Mouse (Mus musculus): Measurements from ENCODE around the gene Cacna1e. TPM values are rescaled to one million over a fixed set of nuclear protein-coding genes. Genes with fewer than 3 reads are reported as not detected.

Gene Cacna1e
- total and polyA plus RNA-seq, 3 experiments = not detected

- Histone ChIP-seq H3K4me3 (ENCODE audit: control insufficient read depth in 1 of 2, insufficient read depth in 1 of 2, low read depth in 2 of 2, low read length in 2 of 2) (no peak overlapping the region), H3K9me3 (replicated peaks; ENCODE audit: insufficient read depth, low read length) (no peaks in the 10 kb centered on the region), H3K4me1 (ENCODE audit: control insufficient read depth in 1 of 2, insufficient read depth in 2 of 2, low read length in 2 of 2) (no peaks in the 10 kb centered on the region; a peak in 1 of 4 replicates), H3K27ac (ENCODE audit: control insufficient read depth, low read depth, low read length) (no peak overlapping the region), H3K27me3 (ENCODE audit: control insufficient read depth in 1 of 2, insufficient read depth in 2 of 2, low read length in 2 of 2) (no peaks in the 10 kb centered on the region), H3K9ac (ENCODE audit: control insufficient read depth, low read depth, low read length, poor library complexity, severe bottlenecking) (no peak overlapping the region), H3K79me2 (ENCODE audit: control insufficient read depth, insufficient read depth, low read length, poor library complexity) (no peaks in the 10 kb centered on the region), H3K36me3 (ENCODE audit: control insufficient read depth in 1 of 2, insufficient read depth in 2 of 2, low read length in 2 of 2) (no peaks in the 10 kb centered on the region)
- TF ChIP-seq GATA1 (IDR thresholded peaks at IDR 0.05; ENCODE audit: low read depth, low read length) (no peak), HCFC1 (IDR thresholded peaks at IDR 0.05; ENCODE audit: low read depth, low read length) (no peak), MYB (IDR thresholded peaks at IDR 0.05; ENCODE audit: low read depth, low read length) (no peak), MYC (IDR thresholded peaks at IDR 0.05; ENCODE audit: low read depth, low read length) (no peak), USF2 (IDR thresholded peaks at IDR 0.05; ENCODE audit: borderline replicate concordance in 1 of 2, insufficient read depth in 1 of 2, low read depth in 1 of 2, low read length in 2 of 2) (no peak), POLR2AphosphoS5 (IDR thresholded peaks at IDR 0.05; ENCODE audit: borderline replicate concordance, low read depth, low read length) (no peak), ZMIZ1 (IDR thresholded peaks at IDR 0.05; ENCODE audit: low read depth, low read length) (no peak), POLR2AphosphoS2 (IDR thresholded peaks at IDR 0.05; ENCODE audit: low read length) (no peak), ZC3H11A (IDR thresholded peaks at IDR 0.05; ENCODE audit: low read depth, low read length) (no peak), ELF1 (IDR thresholded peaks at IDR 0.05; ENCODE audit: low read depth, low read length) (no peak), GABPA (IDR thresholded peaks at IDR 0.05; ENCODE audit: low read depth, low read length) (no peak), SIN3A (IDR thresholded peaks at IDR 0.05; ENCODE audit: low read length) (no peak), ETS1 (IDR thresholded peaks at IDR 0.05; ENCODE audit: low read depth, low read length) (no peak), MAX (IDR thresholded peaks at IDR 0.05; ENCODE audit: low read length) (no peak), UBTF (IDR thresholded peaks at IDR 0.05; ENCODE audit: borderline replicate concordance, insufficient read depth, low read depth, low read length) (no peak)
- no peak for DNase-seq (ENCODE audit: low read depth, low spot score)
Measured at GRCm38 (mm10) chr1:154776344-154776743, 108.0 kb downstream of the Cacna1e start.

GRCm38 (mm10) chr1:154774468-154774867, 109.8 kb downstream of the Cacna1e start:
- H3K4me3 ChIP-seq (ENCODE audit: control insufficient read depth in 1 of 2, insufficient read depth in 1 of 2, low read depth in 2 of 2, low read length in 2 of 2) = no peak overlapping the region
- H3K9me3 ChIP-seq (replicated peaks; ENCODE audit: insufficient read depth, low read length) = no peaks in the 10 kb centered on the region
- H3K27ac ChIP-seq (ENCODE audit: control insufficient read depth, low read depth, low read length) = no peak overlapping the region
- TF ChIP-seq ZNF384 (IDR thresholded peaks at IDR 0.05; ENCODE audit: low read depth, low read length) = no peak
- TF ChIP-seq E2F4 (IDR thresholded peaks at IDR 0.05; ENCODE audit: borderline replicate concordance, low read depth, low read length) = no peak
- TF ChIP-seq ZKSCAN1 (IDR thresholded peaks at IDR 0.05; ENCODE audit: low read depth, low read length) = no peak
- no peak for TF ChIP-seq CHD2 (IDR thresholded peaks at IDR 0.05; ENCODE audit: low read length)
- no peak for TF ChIP-seq POLR2AphosphoS2 (IDR thresholded peaks at IDR 0.05; ENCODE audit: low read length)
- no peak for TF ChIP-seq MAX (IDR thresholded peaks at IDR 0.05; ENCODE audit: low read length)
- TF ChIP-seq GATA1 (IDR thresholded peaks at IDR 0.05; ENCODE audit: low read depth, low read length) = no peak
- TF ChIP-seq ETS1 (IDR thresholded peaks at IDR 0.05; ENCODE audit: low read depth, low read length) = no peak
- TF ChIP-seq MAZ (IDR thresholded peaks at IDR 0.05; ENCODE audit: low read depth, low read length) = no peak
- TF ChIP-seq MAFK (IDR thresholded peaks at IDR 0.05; ENCODE audit: borderline replicate concordance, low read depth, low read length) = no peak
- TF ChIP-seq RCOR1 (IDR thresholded peaks at IDR 0.05; ENCODE audit: low read depth, low read length) = no peak
- TF ChIP-seq MEF2A (IDR thresholded peaks at IDR 0.05; ENCODE audit: extremely low read depth, insufficient replicate concordance, low read depth, low read length, poor library complexity, severe bottlenecking) = no peak
- no peak for DNase-seq (ENCODE audit: low read depth, low spot score)
- H3K36me3 ChIP-seq (ENCODE audit: control insufficient read depth in 1 of 2, insufficient read depth in 2 of 2, low read length in 2 of 2) = no peaks in the 10 kb centered on the region
- H3K9ac ChIP-seq (ENCODE audit: control insufficient read depth, low read depth, low read length, poor library complexity, severe bottlenecking) = no peak overlapping the region
- H3K4me1 ChIP-seq (ENCODE audit: control insufficient read depth in 1 of 2, insufficient read depth in 2 of 2, low read length in 2 of 2) = no peaks in the 10 kb centered on the region; a peak in 1 of 4 replicates
- H3K79me2 ChIP-seq (ENCODE audit: control insufficient read depth, insufficient read depth, low read length, poor library complexity) = no peaks in the 10 kb centered on the region
- no peaks in the 10 kb centered on the region; a peak in 1 of 4 replicates for H3K27me3 ChIP-seq (ENCODE audit: control insufficient read depth in 1 of 2, insufficient read depth in 2 of 2, low read length in 2 of 2)
